Mouse (Mus musculus) neural tube, embryonic 11.5 days (tissue): ENCODE results near the gene Arhgap30. TPM values are rescaled to one million over a fixed set of nuclear protein-coding genes. Genes with fewer than 3 reads are reported as not detected.

Experiments
- ATAC-seq: fragments of 200-750 bp; cut with Nextera tagmentation; 2 replicates; pipeline ENCODE4 v1.8.0; 2017; ENCODE audit warnings: moderate number of reproducible peaks, mild to moderate bottlenecking, moderate TSS enrichment, moderate library complexity; ENCODE audit not compliant: insufficient read depth, low FRiP score, low TSS enrichment
- DNase-seq: peaks from one replicate; pipeline ENCODE4 v3.0.0-alpha.2; 2015; ENCODE audit warnings: low spot score
- H3K27ac ChIP-seq: fragments of 300-500 bp; sonication (generic); 2 replicates; pipeline ENCODE4 v1.5.1; 2014; ENCODE audit warnings: low read depth, mild to moderate bottlenecking, low read length
- H3K27me3 ChIP-seq: fragments of 300-500 bp; sonication (generic); 2 replicates; pipeline ENCODE4 v1.6.1; 2014; ENCODE audit warnings: mild to moderate bottlenecking, low read length, mixed read lengths; ENCODE audit not compliant: control insufficient read depth, insufficient read depth
- H3K36me3 ChIP-seq: fragments of 300-500 bp; sonication (generic); 2 replicates; pipeline ENCODE4 v1.6.1; 2014; ENCODE audit warnings: mild to moderate bottlenecking, low read length, moderate library complexity, mixed read lengths; ENCODE audit not compliant: control insufficient read depth, insufficient read depth
- H3K4me1 ChIP-seq: fragments of 300-500 bp; sonication (generic); 2 replicates; pipeline ENCODE4 v1.6.1; 2014; ENCODE audit warnings: low read length, mixed read lengths; ENCODE audit not compliant: control insufficient read depth, insufficient read depth
- H3K4me2 ChIP-seq: fragments of 300-500 bp; sonication (generic); 2 replicates; pipeline ENCODE4 v1.6.1; 2014; ENCODE audit warnings: low read depth, mild to moderate bottlenecking, moderate library complexity
- H3K4me3 ChIP-seq: fragments of 300-500 bp; sonication (generic); 2 replicates; pipeline ENCODE4 v1.5.1; 2014; ENCODE audit warnings: low read depth, low read length
- H3K9ac ChIP-seq: fragments of 300-500 bp; sonication (generic); 2 replicates; pipeline ENCODE4 v1.6.1; 2014; ENCODE audit warnings: mild to moderate bottlenecking, low read length
- H3K9me3 ChIP-seq: fragments of 300-500 bp; sonication (generic); 2 replicates; pipeline ENCODE4 v1.6.1; 2016; ENCODE audit warnings: low read length; ENCODE audit not compliant: control insufficient read depth
- WGBS: fragments of 180-500 bp; shearing (Covaris S2); extraction: QIAGEN DNeasy Blood & Tissue Kit; methylation state at CpG from one replicate; pipeline ENCODE4 v1.1.7; 2014; 5-methylcytosine and 5-hydroxymethylcytosine counted together
- polyA plus RNA-seq: library from polyadenylated mRNA; unstranded; fragments of >200 nt; fragmentation: Nextera tagmentation; extraction: Ambion mirVana; gene quantifications from 2 replicates; pipeline ENCODE4 v1.2.1, GENCODE M21; 2014

Arhgap30 gene
- polyA plus RNA-seq, 1 experiment from 2014 or later = 0.78 TPM

DNA sequence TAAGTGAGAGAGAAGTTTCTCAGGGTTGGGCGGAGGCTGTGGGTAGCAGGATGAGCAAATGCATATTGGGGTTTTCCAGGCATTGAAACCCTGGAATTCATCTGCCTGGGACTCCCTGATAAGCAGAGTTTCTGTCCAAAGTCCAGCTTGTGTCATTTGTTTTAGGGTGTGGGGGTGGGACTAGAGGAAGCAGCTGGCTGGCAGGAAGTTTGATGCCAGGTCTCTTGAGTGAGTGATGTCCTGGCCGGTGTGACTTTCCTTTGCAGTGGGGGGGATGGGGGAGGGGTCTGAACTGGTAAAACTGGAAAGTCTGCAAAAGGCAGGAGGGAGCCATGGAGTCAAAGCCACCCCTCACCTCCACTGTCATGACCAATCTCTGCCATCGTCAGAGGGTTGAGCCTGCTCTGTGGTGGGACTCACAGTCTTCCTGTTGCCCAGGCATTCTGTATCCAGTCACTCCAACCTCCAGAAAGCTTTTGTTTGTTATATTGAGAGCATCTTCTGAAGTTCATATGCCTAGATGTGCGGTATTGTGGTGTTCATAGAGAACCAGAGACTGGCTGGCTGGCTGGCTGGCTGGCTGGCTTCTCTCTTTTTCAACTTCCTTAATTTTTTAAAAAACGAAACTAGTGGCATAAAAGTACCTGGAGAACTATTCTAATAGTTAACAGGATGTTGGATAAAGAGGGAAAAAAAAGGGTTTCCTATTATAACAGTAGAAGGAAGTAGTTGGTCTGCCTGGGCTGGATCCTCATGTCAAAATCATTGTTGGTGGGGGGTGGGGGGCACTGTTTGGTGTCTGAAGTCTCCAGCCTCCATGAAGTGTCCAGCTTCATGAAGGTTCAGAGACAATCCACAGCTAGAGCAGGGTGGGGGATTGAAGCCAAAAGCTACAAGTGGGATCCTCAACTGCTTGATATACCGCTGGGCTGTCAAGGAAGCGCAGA, 53.0 kb downstream of the Arhgap30 start:
- Histone ChIP-seq H3K4me2 (no peak overlapping the region), H3K4me3 (no peak overlapping the region), H3K9ac (no peak overlapping the region), H3K4me1 (peaks cover 8% of the 10 kb centered on the region), H3K27ac (no peak overlapping the region), H3K36me3 (no peaks in the 10 kb centered on the region), H3K9me3 (peaks cover 3% of the 10 kb centered on the region; the same call in 1 of the 2 replicates), H3K27me3 (peaks cover 22% of the 10 kb centered on the region)
- ATAC-seq = no peak
- 65% methylated on average over 7 of the region's 7 CpGs for WGBS
- no peak for DNase-seq

DNA sequence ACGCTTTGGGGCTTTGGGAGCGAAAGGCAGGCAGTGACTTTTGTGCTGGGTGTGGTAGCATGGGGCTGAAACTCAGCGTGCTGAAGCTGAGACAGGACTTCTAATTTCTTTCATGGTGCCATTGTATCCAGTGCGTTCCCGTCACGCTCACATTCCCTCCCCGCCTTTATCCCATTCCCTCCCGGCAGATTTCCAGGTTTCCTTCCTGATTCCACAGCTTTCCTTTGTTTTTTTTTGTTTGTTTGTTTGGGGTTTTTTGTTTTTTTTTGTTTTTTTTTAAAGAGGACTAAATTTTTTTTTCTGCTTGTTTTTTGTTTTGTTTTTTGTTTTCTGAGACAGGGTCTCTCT, 53.6 kb downstream of the Arhgap30 start:
- no peak for ATAC-seq

DNA sequence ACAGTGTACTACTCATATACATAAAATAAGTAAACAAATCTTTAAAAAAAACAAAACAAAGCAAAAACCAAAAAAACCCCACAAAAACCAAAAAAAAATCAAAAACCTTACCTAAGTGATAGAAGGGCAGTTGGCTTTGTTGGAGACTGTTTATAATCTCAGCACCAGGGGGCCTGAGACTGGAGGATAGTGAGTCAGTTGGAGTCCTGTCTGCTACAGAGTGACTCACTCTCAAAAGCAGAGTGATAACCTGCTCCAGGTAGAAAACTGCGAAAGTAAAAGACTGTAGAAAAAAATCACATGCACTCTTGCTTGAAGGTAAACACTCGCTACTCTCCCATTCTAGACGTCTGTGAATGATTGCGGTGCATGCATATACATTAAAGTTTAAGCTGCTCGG, 56.3 kb downstream of the Arhgap30 start:
- WGBS = 88% methylated on average over 5 of the region's 5 CpGs
- H3K9ac ChIP-seq = no peak overlapping the region

More for the DNA sequence above, 53.6 kb downstream of the Arhgap30 start:
- H3K4me1 ChIP-seq = peaks cover 5% of the 10 kb centered on the region; the same call in 1 of the 2 replicates
- H3K36me3 ChIP-seq = no peaks in the 10 kb centered on the region
- H3K4me3 ChIP-seq = no peak overlapping the region
- no peak overlapping the region for H3K27ac ChIP-seq
- 81% methylated on average over 8 of the region's 8 CpGs for WGBS
- no peak overlapping the region for H3K4me2 ChIP-seq
- peaks cover 17% of the 10 kb centered on the region for H3K27me3 ChIP-seq
- peaks cover 3% of the 10 kb centered on the region; the same call in 1 of the 2 replicates for H3K9me3 ChIP-seq
- no peak for DNase-seq
- no peak overlapping the region for H3K9ac ChIP-seq

DNA sequence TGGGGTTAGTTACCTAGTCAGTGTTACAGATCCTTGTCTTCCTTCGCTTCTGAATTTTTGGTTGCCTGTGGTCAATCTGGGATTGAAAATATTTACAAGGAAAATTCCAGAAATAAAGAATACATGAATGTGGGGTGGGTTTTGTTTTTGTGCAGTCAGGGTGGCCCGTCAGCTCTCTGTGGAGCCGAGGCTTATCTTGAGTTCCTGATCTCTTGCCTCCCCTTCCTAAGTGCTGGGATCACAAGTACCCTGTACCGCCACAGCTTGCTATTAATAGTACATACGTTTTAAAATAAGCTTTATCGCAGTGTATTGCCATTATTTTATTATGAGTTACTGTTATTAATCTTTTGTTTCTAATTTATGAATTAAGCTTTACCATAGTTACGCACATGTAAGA, 58.1 kb downstream of the Arhgap30 start:
- Histone ChIP-seq H3K27ac (no peak overlapping the region), H3K9ac (no peak overlapping the region), H3K4me3 (no peak overlapping the region), H3K27me3 (no peaks in the 10 kb centered on the region), H3K9me3 (peaks cover 3% of the 10 kb centered on the region; the same call in 1 of the 2 replicates), H3K36me3 (no peaks in the 10 kb centered on the region), H3K4me2 (no peak overlapping the region), H3K4me1 (no peaks in the 10 kb centered on the region)
- 90% methylated on average over 7 of the region's 7 CpGs for WGBS
- ATAC-seq = no peak
- DNase-seq = no peak

More for the DNA sequence above, 56.3 kb downstream of the Arhgap30 start:
- ATAC-seq = no peak
- H3K4me3 ChIP-seq = no peak overlapping the region
- DNase-seq = no peak
- H3K9me3 ChIP-seq = peaks cover 3% of the 10 kb centered on the region; the same call in 1 of the 2 replicates
- H3K4me1 ChIP-seq = no peaks in the 10 kb centered on the region
- H3K27ac ChIP-seq = no peak overlapping the region
- no peaks in the 10 kb centered on the region for H3K27me3 ChIP-seq
- no peak overlapping the region for H3K4me2 ChIP-seq
- H3K36me3 ChIP-seq = no peaks in the 10 kb centered on the region

DNA sequence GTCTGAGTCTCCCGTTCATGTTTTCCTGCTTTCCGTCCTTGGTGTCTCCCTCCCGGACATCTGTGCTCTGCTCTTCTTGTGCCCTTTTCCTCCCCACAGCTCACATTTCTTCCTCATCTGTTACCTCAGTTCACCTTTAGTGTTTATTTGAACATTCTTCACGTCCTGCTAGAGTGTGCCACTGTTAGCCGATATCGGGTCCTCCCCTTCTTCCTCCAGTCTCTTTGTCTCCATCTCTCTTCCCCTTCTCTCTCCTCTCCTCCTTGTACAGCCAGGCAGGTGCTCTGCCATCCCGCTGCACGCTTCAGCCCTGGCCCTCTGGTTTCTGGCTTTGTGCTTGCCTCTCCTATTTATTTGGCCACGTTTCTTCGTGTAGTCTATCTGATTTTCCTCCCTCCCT, 58.9 kb downstream of the Arhgap30 start:
- Histone ChIP-seq H3K27ac (no peak overlapping the region), H3K36me3 (no peaks in the 10 kb centered on the region), H3K9me3 (peaks cover 3% of the 10 kb centered on the region; the same call in 1 of the 2 replicates), H3K4me2 (no peak overlapping the region), H3K4me3 (no peak overlapping the region), H3K9ac (no peak overlapping the region), H3K4me1 (no peaks in the 10 kb centered on the region), H3K27me3 (no peaks in the 10 kb centered on the region)
- ATAC-seq (no peak), DNase-seq (no peak)
- WGBS = 71% methylated on average over 10 of the region's 10 CpGs

DNA sequence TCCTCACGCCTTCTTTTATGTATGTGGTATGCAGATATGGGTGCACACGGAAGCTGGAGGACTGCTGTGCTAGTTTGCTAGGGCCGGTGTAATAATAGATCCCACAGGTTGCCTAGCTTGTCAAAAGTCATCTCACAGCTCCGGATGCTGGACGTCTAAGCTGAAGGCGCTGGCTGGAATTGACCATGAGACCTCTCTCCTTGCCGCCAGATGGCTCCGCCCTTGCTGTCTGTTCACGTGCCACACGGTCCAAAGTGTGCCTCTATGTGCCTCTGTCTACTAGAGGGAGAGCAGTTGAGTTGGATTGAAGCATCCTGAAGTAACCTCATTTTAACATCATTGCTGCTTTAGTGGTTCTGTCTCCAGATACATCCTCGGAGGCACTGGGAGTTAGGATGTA, 61.3 kb downstream of the Arhgap30 start:
- H3K36me3 ChIP-seq = no peaks in the 10 kb centered on the region
- no peak overlapping the region for H3K9ac ChIP-seq
- ATAC-seq (no peak), DNase-seq (no peak)
- no peak overlapping the region for H3K4me2 ChIP-seq
- no peaks in the 10 kb centered on the region for H3K27me3 ChIP-seq
- 90% methylated on average over 11 of the region's 11 CpGs for WGBS
- no peak overlapping the region for H3K27ac ChIP-seq
- H3K4me1 ChIP-seq = no peaks in the 10 kb centered on the region
- no peaks in the 10 kb centered on the region for H3K9me3 ChIP-seq
- no peak overlapping the region for H3K4me3 ChIP-seq

DNA sequence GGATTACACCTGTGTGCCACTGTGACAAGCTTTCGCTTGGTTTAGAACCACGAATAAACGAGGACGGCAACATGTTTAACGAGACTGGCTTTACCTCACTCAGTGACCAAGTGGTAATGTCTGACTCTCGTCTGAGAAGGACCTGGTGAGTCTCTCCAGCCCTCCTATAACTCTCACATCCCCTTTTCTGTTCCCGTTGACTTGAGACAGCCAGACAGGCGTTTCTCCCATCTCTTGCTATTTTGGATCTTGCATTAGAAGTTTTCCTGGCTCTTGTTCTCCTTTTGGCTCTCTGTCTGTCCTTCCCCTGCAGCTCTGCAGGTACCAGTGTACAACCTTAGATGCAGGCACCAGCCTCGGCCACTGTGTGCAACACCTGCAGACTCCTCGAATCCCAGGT, 62.2 kb downstream of the Arhgap30 start:
- H3K27me3 ChIP-seq = no peaks in the 10 kb centered on the region
- 88% methylated on average over 10 of the region's 10 CpGs for WGBS
- ATAC-seq (no peak), DNase-seq (no peak)
- H3K36me3 ChIP-seq = no peaks in the 10 kb centered on the region
- no peak overlapping the region for H3K4me3 ChIP-seq
- no peaks in the 10 kb centered on the region for H3K4me1 ChIP-seq
- no peaks in the 10 kb centered on the region for H3K9me3 ChIP-seq
- H3K27ac ChIP-seq = no peak overlapping the region
- no peak overlapping the region for H3K9ac ChIP-seq
- H3K4me2 ChIP-seq = no peak overlapping the region

DNA sequence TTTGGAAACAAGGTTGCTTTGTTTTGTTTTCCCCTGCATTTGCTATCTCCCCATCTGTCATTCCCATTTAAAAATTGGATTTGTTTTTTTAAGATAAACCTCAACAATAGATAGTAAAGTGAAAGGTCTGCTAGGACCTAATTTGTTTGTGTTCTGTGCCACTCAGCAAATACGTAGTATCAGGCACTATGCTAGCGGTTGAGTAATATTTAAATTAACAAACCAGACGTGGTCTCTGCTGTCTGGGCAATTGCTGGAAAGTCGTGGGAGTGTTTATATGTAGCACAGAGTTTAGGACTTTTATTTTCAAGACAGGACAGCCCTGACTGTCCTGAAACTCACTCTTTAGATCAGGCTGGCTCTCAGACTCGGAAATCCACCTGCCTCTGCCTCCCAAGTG, 63.8 kb downstream of the Arhgap30 start:
- no peak overlapping the region for H3K4me3 ChIP-seq
- no peak overlapping the region for H3K4me2 ChIP-seq
- no peak overlapping the region for H3K9ac ChIP-seq
- no peaks in the 10 kb centered on the region for H3K27me3 ChIP-seq
- no peak for DNase-seq
- no peaks in the 10 kb centered on the region for H3K36me3 ChIP-seq
- H3K4me1 ChIP-seq = no peaks in the 10 kb centered on the region
- H3K9me3 ChIP-seq = no peaks in the 10 kb centered on the region
- no peak overlapping the region for H3K27ac ChIP-seq
- WGBS = 80% methylated on average over 5 of the region's 5 CpGs
- ATAC-seq = no peak

DNA sequence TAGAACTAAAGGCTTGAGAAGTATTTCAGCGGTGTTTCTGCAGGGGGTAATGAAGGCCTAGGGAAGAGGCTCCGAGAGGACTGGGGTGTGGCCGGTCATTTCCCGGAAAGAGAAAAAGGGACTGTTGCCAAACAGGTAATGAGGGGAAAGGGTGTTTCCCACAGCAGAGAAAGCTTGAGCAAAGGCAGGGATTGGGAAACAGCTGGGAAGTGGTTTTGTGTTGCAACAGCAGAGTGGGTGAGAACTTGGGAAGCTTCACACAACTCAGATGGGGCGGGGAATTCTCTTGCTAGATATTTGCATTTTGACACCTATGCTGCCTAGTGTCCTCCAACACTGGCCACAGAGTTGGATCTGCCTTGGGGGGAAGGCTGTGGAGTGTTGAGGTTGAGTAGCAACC, 64.2 kb downstream of the Arhgap30 start:
- WGBS = 86% methylated on average over 5 of the region's 5 CpGs
- DNase-seq = no peak
- Histone ChIP-seq H3K4me1 (no peaks in the 10 kb centered on the region), H3K36me3 (no peaks in the 10 kb centered on the region), H3K27me3 (no peaks in the 10 kb centered on the region), H3K4me2 (no peak overlapping the region), H3K9ac (no peak overlapping the region), H3K9me3 (no peaks in the 10 kb centered on the region), H3K4me3 (no peak overlapping the region), H3K27ac (no peak overlapping the region)
- ATAC-seq = no peak
